Mouse (Mus musculus) liver, adult 2 months (tissue): Measurements from ENCODE around the gene Btn2a2.

Experiments used
- CTCF ChIP-seq: fragments of 200-500 bp; IDR thresholded peaks from 2 replicates; pipeline ENCODE4 v1.5.1; 2011; ENCODE audit warnings: low read depth, low read length, control low read depth
- POLR2A ChIP-seq: fragments of 200-500 bp; IDR thresholded peaks from 2 replicates; pipeline ENCODE4 v1.6.1; 2011; ENCODE audit warnings: low read length, control low read depth; ENCODE audit not compliant: insufficient read depth; ENCODE audit errors: extremely low read depth

DNA sequence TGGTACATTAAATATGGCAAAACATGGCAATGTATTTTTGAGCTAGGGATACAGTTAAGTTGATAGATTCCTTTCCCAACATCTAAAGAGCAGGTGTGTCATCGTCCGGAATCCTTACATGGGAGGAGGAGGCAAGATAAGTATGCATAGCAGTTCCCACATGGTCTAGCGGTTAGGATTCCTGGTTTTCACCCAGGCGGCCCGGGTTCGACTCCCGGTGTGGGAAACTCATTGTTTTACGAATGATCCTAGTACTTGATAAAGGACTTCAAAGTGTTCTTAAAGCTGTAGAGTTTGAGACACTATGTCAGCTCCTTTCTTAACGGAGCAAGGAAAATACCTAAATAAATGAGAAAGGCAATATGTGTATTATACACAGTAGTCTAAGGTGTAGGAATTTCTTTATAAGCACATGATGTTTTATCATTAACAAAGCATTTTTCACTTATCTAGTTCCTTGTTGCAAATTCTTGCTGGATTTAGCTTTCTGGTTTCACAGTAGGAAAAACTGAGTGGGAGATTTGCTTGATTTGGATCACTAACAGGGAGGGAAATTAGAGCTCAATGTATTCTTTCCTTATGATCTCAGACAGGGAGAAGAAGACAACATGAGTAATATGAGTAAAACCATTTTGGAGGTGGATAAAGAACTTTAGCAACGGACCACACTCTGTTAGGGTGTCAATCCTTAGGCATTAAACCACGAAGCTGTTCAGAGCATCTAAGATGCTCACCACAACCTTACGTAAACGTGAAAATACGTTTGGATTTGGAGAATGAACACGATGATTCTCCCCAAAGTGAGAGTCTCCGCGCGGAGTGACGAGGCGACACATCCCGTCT is 25.1 kb downstream of the Btn2a2 start:
- no peak for TF ChIP-seq CTCF
- TF ChIP-seq POLR2A: no peak
